Mouse (Mus musculus) embryonic stem cell, embryonic (primary cell): ENCODE data around the gene Sardh.

Source experiments
- CTCF ChIA-PET, 4 experiments: fragments of 300-600 bp in 2 of 4; fragments of 350-600 bp in 2 of 4; sonication (Branson Sonifier 250); formaldehyde crosslinking; loops; one replicate each; lab custom pipeline; 2022; ENCODE audit warnings: inconsistent platforms in 2 of 4; lab: Charles Lee
- POLR2A ChIA-PET, 4 experiments: fragments of 300-600 bp in 2 of 4; fragments of 350-600 bp in 2 of 4; sonication (Branson Sonifier 250); formaldehyde crosslinking; loops; one replicate each; lab custom pipeline; 2022; ENCODE audit warnings: antibody characterized with exemption in 4 of 4, inconsistent platforms in 1 of 4; lab: Charles Lee

Gene Sardh

GRCm38 (mm10) chr2:27154466-27155185 lies 93.5 kb downstream of the Sardh start:
- CTCF ChIA-PET = interaction anchor here in 1 of 4 experiments (0.7 kb wide), 1 partner anchor 1754 kb away, joined by 3 read pairs; no protein-coding TSS in a partner anchor
- POLR2A ChIA-PET = no interaction called here

- ChIA-PET CTCF (no interaction called here), POLR2A (no interaction called here)
Observed at GRCm38 (mm10) chr2:27149457-27149856, 98.7 kb downstream of the Sardh start.

- ChIA-PET POLR2A (interaction anchor here in 2 of 4 experiments (0.6 to 1.7 kb wide), 2 partner anchors 26 to 1171 kb away, joined by 4 to 7 read pairs; no protein-coding TSS in a partner anchor), CTCF (no interaction called here)
Observed at GRCm38 (mm10) chr2:27146840-27147239, 101.3 kb downstream of the Sardh start.

- ChIA-PET CTCF (no interaction called here), POLR2A (interaction anchor here in 1 of 4 experiments (1.1 kb wide), 1 partner anchor 19 kb away, joined by 4 read pairs; no protein-coding TSS in a partner anchor)
Observed at GRCm38 (mm10) chr2:27144957-27145356, 103.2 kb downstream of the Sardh start.

GRCm38 (mm10) chr2:27141950-27142693 lies 106.0 kb downstream of the Sardh start, which contains the start of gene Fam163b:
TSS of gene Fam163b (minus strand) at chr2:27142491.
- POLR2A ChIA-PET = interaction anchor here in 3 of 4 experiments (0.5 to 1.6 kb wide), 7 partner anchors 10 to 751 kb away, joined by 3 to 5 read pairs (median 3); no protein-coding TSS in a partner anchor
- CTCF ChIA-PET = interaction anchor here in 2 of 4 experiments (0.6 to 2.2 kb wide), 7 partner anchors 15 to 1065 kb away, joined by 3 to 6 read pairs (median 3); partner anchors contain the start of gene Vav2 (in 1 of the 2)
